Mouse (Mus musculus): ENCODE measurements around the gene Nrcam.
"Not testable (repeated sequence)": the region's sequence is repeated elsewhere in the genome, so short reads cannot be mapped to it uniquely, and the experiment has no call there.

The Nrcam gene

GRCm38 (mm10) chr12:44328381-44329315 is at the start of gene Nrcam:
Gene Nrcam, plus strand, starts transcription at chr12:44328885.
- peak; percentile 7 to 21 for DNase-seq

DNA sequence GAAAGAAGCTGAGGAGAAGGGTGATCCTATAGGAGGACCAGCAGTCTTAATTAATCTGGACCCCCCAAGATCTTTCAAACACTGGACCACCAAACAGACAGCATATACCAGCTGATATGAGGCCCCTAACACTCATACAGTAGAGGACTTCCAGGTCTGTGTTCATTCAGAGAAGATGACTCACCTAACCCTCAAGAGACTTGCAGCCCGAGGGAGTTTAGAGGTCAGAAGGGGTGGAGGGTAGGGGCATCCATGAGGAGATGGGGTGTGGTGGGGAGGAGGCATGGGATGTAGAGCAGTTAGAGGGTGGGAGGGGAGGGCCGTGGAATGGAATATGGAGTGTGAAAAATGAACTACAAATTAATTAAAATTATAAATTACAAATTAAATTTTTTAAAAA is 48.5 kb upstream of the Nrcam start:
- DNase-seq = not testable (repeated sequence)

- DNase-seq = no peak
Observed at GRCm38 (mm10) chr12:44281534-44281933, 47.2 kb upstream of the Nrcam start.

DNA sequence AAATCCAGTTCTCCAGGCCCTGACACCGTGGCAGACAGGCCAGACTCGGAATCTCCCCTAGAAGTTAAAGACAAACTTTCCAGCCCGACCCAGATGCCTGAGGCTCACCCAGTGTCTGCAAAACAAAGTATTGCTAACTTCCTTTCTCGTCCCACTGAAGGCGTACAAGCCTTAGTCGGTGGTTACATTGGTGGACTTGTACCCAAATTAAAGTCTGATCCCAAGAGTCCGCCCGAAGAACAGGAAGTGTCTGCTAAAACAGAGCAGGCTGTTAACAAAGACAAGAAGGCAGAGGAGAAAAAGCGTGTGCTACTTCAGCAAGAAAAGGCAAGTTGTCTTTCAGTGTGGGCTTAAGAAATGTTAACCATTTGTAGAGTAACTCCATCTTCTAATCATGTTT is 45.3 kb upstream of the Nrcam start:
- DNase-seq = peak; percentile 10 to 15

DNA sequence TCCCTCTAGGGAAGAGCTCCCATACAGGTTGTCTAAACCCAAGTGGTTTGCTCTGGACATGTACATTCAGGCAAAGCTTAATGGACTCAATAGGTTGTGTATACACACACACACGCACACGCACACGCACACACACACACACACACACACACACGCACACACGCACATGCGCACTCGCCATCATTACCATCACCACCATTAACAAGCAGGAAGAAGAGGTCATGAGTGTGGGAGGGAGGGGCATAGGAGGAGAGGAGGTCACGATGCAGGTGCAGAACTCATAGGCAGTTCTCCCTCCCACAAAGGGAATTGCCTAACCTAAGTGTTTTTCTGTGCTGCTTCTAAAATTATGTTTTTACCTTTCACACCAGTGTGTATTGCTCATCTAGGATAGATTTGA is 41.7 kb upstream of the Nrcam start:
- no peak for DNase-seq

DNA sequence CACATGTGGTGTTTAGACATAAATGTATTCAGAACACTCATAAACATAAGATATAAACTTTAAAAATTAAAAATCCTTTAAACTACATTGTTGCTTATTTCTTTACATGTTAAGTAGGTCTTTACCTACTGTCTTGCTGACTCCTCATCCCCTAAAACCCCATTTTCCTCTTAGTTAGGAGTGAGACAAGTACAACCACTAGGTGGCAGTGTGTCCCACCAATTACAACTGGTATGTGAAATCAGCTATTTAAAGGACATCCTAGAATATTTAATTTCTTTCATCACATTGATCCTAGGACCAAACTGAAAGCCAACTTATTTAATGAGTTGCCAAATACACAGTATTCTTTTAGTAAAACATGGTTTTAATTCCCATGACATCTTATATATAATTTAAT is 36.4 kb upstream of the Nrcam start:
- peak; percentile 75 to 79 for DNase-seq

DNA sequence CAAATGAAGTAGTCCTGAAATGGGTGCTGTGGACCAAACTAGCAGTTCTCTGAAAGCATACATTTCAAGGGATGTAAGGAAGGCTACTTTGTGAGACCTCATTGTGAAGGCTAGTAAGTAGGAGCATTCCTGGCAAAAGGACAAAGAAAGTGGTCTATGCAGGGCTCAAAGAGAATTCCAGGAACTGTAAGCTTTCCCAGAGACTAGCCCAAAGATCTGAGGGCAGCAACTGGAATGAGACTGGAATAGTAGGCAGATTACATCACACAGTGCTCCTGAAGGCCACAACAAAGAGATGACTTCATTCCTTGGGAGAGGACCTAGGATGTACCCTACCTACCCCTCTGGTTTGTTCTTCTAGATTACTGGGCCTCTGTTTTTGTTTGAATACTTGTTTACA is 27.9 kb upstream of the Nrcam start:
- DNase-seq = no peak

DNA sequence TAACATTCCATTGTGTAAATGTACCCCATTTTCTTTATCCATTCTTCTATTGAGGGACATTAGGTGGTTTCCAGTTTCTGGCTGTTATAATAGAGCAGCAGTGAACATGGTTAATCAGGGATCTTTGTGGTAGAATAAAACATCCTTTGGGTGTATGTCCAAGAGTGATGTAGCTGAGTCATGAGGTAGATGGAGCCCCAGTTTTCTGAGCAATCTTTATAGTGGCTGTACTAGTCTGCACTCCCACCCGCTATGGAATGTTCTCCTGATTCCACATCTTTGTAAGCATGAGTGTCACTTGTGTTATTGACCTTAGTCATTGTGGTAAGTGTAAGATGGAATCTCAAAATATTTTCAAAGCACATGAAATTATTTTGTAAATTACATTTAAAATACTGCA is 24.7 kb upstream of the Nrcam start:
- no peak for DNase-seq

DNA sequence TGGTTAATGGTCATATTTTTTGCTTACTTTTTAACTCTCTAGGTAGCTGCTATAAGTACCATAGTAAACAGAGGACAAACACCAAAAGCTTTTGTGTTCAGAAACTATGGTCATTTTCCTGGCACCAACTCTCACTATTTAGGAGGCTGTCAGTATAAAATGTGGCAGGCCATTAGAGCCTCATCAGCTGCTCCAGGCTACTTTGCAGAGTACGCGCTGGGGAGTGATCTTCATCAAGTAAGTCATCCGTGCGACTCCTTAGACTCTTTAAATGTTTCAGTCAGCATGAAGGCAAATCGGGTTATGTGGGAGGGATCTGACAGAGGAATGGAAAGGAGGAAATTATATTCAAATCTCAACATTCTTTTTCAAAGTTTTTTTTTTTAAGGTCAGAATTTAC is 23.8 kb upstream of the Nrcam start:
- DNase-seq = no peak

GRCm38 (mm10) chr12:44308221-44308620 is 20.5 kb upstream of the Nrcam start:
- DNase-seq = no peak

DNA sequence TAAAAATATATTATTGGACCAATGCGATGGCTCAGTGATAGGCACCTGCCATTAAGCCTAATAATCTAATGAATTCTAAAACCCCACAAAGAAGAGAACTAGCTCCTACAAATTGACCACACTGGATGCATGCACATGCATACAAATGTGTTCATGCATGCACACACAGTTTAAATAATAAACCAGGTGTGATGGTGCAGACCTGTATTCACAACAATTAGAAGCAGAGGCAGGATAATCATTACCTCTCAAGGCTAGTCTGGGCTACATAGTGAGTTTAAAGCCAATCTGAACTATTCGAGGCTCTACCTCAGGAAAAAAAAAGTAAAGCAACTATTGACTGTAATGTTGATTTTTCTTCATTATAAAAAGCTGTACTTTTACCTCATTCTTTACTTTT is 13.5 kb upstream of the Nrcam start:
- no peak for DNase-seq

- DNase-seq = no peak
Observed at GRCm38 (mm10) chr12:44325091-44325490, 3.6 kb upstream of the Nrcam start.

DNA sequence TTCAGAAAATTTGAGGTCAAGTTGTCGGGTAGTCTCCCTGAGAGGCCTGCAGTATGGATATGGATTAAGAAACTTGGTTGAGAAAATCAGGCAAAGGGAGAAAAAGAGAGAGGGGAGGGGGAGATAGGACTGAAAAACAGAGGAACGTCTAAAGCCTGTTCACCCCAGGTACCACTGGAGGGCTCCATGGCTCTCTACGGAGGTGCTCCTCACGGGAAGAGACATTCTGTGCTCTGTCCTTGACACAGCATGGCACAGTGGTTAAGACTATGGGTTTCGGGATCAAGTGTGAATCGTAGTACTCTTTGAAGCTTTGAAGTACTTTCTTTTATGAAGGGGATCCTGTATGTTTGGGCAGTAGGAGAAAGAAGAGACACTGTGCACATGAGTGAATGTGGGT is 1.2 kb upstream of the Nrcam start:
- no peak for DNase-seq

- DNase-seq = no peak
Observed at GRCm38 (mm10) chr12:44329316-44330215, 881 bp downstream of the Nrcam start.

- DNase-seq = no peak
Observed at GRCm38 (mm10) chr12:44330216-44330719, 1.6 kb downstream of the Nrcam start.

- no peak for DNase-seq
Observed at GRCm38 (mm10) chr12:44337136-44337640, 8.5 kb downstream of the Nrcam start.

- DNase-seq = no peak
Observed at GRCm38 (mm10) chr12:44338195-44338622, 9.5 kb downstream of the Nrcam start.

- no peak for DNase-seq
Observed at GRCm38 (mm10) chr12:44344075-44344474, 15.4 kb downstream of the Nrcam start.

DNA sequence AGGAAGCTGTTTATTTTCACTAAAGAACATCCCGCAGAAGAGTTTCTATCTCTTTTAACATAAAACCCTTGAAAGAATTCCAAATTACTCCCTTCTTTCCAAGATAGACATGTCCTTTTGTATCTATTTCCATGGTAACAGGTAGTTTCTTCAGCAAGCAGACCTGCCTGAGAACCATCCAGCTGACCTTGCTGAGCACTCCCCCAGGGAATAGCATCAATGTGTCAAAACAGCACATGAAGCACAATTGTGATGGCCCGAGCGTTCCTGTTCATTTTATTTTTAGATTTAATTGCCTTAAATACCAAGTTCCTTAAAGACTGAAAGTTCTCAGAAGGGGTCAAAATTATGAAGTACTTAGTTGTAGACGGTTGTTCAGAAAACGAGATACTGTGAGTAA is 16.6 kb downstream of the Nrcam start:
- no peak for DNase-seq

DNA sequence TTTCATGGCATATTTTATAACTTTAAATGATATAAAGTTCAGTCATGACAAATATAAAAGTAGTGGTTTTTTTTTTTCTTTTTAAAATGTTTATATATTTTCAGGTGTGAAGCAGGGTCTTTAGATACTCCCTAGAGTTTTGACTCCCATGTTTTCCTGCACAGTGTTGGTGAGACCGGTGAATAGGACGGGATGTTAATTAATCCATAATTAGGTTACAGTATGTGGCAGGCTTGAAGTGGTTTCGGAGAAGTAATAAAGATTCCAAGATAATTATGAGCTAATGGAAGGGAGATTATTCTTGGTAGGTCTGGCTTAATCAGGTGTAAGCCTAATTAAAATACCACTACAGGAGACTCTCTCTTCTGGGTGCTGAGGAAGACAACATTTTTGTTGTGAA is 17.5 kb downstream of the Nrcam start:
- DNase-seq = no peak

- no peak for DNase-seq
Observed at GRCm38 (mm10) chr12:44355116-44355515, 26.4 kb downstream of the Nrcam start.

DNA sequence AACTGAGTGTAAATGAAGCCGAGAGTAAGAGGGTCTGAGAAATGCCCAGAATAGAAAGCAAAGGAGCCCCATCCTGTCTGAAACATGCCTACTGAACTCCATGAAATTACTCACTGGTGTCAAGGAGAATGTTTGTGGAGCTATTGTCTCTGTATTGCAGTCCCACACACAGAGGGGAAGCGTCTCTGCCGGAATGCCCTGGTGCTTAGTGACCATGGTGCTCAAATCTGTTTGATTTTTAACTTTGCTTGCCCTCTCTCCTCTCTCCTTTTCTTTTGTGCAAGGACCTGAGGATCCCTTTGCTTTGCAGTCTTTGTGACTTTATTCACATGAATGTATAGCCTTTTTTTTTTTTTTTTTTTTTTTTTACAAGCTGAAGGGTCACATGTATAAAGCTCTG is 28.8 kb downstream of the Nrcam start:
- DNase-seq = no peak

DNA sequence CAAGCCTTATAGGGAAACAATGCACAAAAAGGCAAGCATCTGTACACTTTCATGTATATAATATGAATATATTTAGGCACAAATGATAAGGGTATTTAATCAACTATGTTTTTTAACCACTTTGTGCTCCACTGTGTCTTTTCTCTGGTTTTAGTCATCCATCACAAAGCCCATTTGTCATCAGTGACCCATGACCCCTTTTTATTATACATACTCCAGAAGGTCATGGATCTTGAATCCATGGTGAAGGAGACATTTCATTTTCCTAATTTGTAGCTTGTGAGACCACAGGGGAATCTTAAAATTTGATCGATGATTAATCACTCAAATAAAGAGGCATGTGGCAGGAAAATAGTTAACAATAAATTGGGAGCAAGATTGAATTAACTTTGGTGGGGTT is 29.2 kb downstream of the Nrcam start:
- no peak for DNase-seq
